Mouse (Mus musculus) forebrain, postnatal 0 days (tissue): ENCODE data around the gene Gm47289. TPM values are rescaled to one million over a fixed set of nuclear protein-coding genes. Genes with fewer than 3 reads are reported as not detected.

Experiments used
- ATAC-seq: fragments of 200-750 bp; cut with Nextera tagmentation; 2 replicates; pipeline ENCODE4 v1.8.0; 2017; ENCODE audit warnings: mild to moderate bottlenecking, moderate library complexity
- DNase-seq: peaks from one replicate; pipeline ENCODE4 v3.0.0-alpha.2; 2015
- H3K27ac ChIP-seq: fragments of 300-500 bp; sonication (generic); 2 replicates; pipeline ENCODE4 v1.5.1; 2014; ENCODE audit warnings: low read depth, mild to moderate bottlenecking, antibody characterized with exemption, low read length, moderate library complexity, mixed read lengths
- H3K27me3 ChIP-seq: fragments of 300-500 bp; sonication (generic); 2 replicates; pipeline ENCODE4 v1.6.1; 2014; ENCODE audit warnings: mild to moderate bottlenecking, low read length, mixed read lengths; ENCODE audit not compliant: insufficient read depth
- H3K36me3 ChIP-seq: fragments of 300-500 bp; sonication (generic); 2 replicates; pipeline ENCODE4 v1.6.1; 2014; ENCODE audit warnings: mild to moderate bottlenecking, moderate library complexity; ENCODE audit not compliant: insufficient read depth
- H3K4me1 ChIP-seq: fragments of 300-500 bp; sonication (generic); 2 replicates; pipeline ENCODE4 v1.6.1; 2014; ENCODE audit warnings: antibody characterized with exemption; ENCODE audit not compliant: insufficient read depth
- H3K4me2 ChIP-seq: fragments of 300-500 bp; sonication (generic); 2 replicates; pipeline ENCODE4 v1.6.1; 2014; ENCODE audit warnings: low read depth, mild to moderate bottlenecking, moderate library complexity
- H3K4me3 ChIP-seq: fragments of 300-500 bp; sonication (generic); 2 replicates; pipeline ENCODE4 v1.5.1; 2014; ENCODE audit warnings: low read depth, low read length, mixed read lengths
- H3K9ac ChIP-seq: fragments of 300-500 bp; sonication (generic); 2 replicates; pipeline ENCODE4 v1.6.1; 2014; ENCODE audit warnings: mild to moderate bottlenecking
- H3K9me3 ChIP-seq: fragments of 300-500 bp; sonication (generic); 2 replicates; pipeline ENCODE4 v1.6.1; 2016; ENCODE audit warnings: low read length
- CTCF ChIP-seq: sonication (generic); IDR thresholded peaks from 2 replicates; pipeline ENCODE4 v1.5.1; 2016; ENCODE audit warnings: antibody characterized with exemption, control low read depth, low read depth
- WGBS: fragments of 180-500 bp; shearing (Covaris S2); extraction: QIAGEN DNeasy Blood & Tissue Kit; methylation state at CpG from one replicate; pipeline ENCODE4 v1.1.7; 2014; 5-methylcytosine and 5-hydroxymethylcytosine counted together
- polyA plus RNA-seq: library from polyadenylated mRNA; unstranded; fragments of >200 nt; fragmentation: Nextera tagmentation; extraction: Ambion mirVana; gene quantifications from 2 replicates; pipeline ENCODE4 v1.2.1, GENCODE M21; 2015
- total RNA-seq: library from RNA; depleted of rRNA; stranded (reverse); fragments of >200 nt; gene quantifications from 2 replicates; pipeline ENCODE4 v1.2.3, GENCODE M21; 2014; rRNA removed

Gene Gm47289
- not detected in 2 replicates for total RNA-seq
- not detected in 2 replicates for polyA plus RNA-seq

- no peak within 1 kb of the TSS for H3K4me3 ChIP-seq
- no peaks in the 10 kb centered on the region for H3K36me3 ChIP-seq
- 60% methylated on average over 4 of the region's 4 CpGs for WGBS
- H3K27me3 ChIP-seq, result peaks cover 8% of the 10 kb centered on the region; the same call in 1 of the 2 replicates
- no peaks in the 10 kb centered on the region for H3K4me1 ChIP-seq
- no peaks in the 10 kb centered on the region for H3K9me3 ChIP-seq
- no peak within 1 kb of the TSS for H3K4me2 ChIP-seq
- no peak for TF ChIP-seq CTCF
- no peak within 1 kb of the TSS for H3K27ac ChIP-seq
- H3K9ac ChIP-seq, result no peak within 1 kb of the TSS
- no peak for DNase-seq
- ATAC-seq, result no peak
Observed at GRCm38 (mm10) chr9:119158861-119159260, at the start of gene Gm47289. Gene Gm47289 (plus strand): TSS chr9:119159161.

DNA sequence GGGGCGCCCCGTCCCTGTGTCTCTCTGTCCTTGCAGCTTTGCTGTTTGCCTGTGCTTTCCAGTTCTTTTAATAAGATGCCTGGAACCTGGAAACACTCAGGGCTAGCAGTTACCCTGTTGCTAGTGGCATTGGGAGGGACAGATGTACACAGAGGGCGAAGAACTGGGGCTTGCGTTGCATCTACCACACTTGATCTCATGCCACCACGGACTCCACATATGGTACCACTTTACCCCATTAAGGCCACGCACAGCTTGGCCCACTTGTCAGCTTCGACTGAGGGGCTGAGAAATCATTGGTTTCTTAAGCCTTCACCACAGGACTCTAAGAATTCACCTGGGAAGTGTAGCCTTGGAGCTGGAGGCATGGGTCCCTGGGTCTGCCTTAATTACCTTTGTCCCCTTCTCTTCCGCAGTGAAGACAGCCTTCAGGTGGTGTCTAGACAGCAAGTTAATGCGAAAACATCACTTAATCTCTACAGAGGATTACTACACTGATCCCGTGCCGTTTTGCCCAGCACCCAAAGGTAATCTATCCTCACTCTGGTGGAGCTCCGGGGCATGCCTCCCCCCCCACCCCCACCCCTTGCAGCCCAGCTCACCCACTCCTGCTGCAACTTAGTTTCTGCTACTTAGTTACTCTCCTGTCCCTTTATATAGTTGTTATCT lies 49.1 kb upstream of the Gm47289 start:
- Histone ChIP-seq H3K4me1 (no peaks in the 10 kb centered on the region), H3K9ac (no peak overlapping the region), H3K27me3 (no peaks in the 10 kb centered on the region), H3K36me3 (no peaks in the 10 kb centered on the region), H3K9me3 (no peaks in the 10 kb centered on the region), H3K4me3 (no peak overlapping the region), H3K4me2 (no peak overlapping the region), H3K27ac (no peak overlapping the region)
- no peak for ATAC-seq
- WGBS, result 51% methylated on average over 12 of the region's 12 CpGs
- no peak for DNase-seq
- TF ChIP-seq CTCF, result no peak

DNA sequence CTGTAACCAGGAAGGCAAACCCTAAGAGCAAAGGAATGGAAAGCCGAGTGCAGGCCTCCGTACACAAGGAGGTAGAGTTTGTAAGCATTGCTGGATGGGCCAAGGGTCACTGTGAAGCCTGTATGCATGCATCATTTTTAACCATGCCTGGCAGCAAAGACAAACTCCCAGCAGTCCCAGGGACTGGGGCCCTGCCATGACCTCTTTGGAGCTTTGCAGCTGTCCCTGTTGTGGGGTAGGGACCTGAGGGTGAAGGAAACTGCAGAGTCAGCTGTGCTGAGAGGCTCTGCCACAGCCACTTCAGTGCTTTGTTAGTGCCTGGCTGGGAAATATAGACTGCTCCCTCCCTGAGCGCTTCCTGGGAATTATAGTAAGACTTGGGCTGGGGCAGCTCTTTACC lies 48.3 kb upstream of the Gm47289 start:
- Histone ChIP-seq H3K4me1 (no peaks in the 10 kb centered on the region), H3K27me3 (no peaks in the 10 kb centered on the region), H3K9me3 (no peaks in the 10 kb centered on the region), H3K36me3 (no peaks in the 10 kb centered on the region), H3K4me2 (no peak overlapping the region), H3K27ac (no peak overlapping the region), H3K4me3 (no peak overlapping the region), H3K9ac (no peak overlapping the region)
- DNase-seq, result no peak
- ATAC-seq, result no peak
- whole genome bisulfite sequencing, result 54% methylated on average over 3 of the region's 3 CpGs
- TF ChIP-seq CTCF, result no peak

GRCm38 (mm10) chr9:119114911-119115310 lies 44.0 kb upstream of the Gm47289 start:
- H3K9ac ChIP-seq, result no peak overlapping the region
- no peak overlapping the region for H3K27ac ChIP-seq
- H3K4me2 ChIP-seq, result no peak overlapping the region
- H3K4me3 ChIP-seq, result no peak overlapping the region
- H3K9me3 ChIP-seq, result no peaks in the 10 kb centered on the region
- H3K36me3 ChIP-seq, result no peaks in the 10 kb centered on the region
- ATAC-seq (no peak), DNase-seq (no peak)
- no peak for TF ChIP-seq CTCF
- no peaks in the 10 kb centered on the region for H3K27me3 ChIP-seq
- H3K4me1 ChIP-seq, result no peaks in the 10 kb centered on the region
- 88% methylated on average over 17 of the region's 17 CpGs for WGBS

GRCm38 (mm10) chr9:119119409-119120167 lies 39.4 kb upstream of the Gm47289 start:
- Histone ChIP-seq H3K9me3 (no peaks in the 10 kb centered on the region), H3K27ac (no peak overlapping the region), H3K4me1 (no peaks in the 10 kb centered on the region), H3K36me3 (no peaks in the 10 kb centered on the region), H3K4me3 (no peak overlapping the region), H3K4me2 (no peak overlapping the region), H3K9ac (no peak overlapping the region), H3K27me3 (no peaks in the 10 kb centered on the region)
- ATAC-seq (no peak), DNase-seq (no peak)
- no peak for TF ChIP-seq CTCF
- WGBS, result 83% methylated on average over 19 of the region's 19 CpGs

- ATAC-seq, result no peak
- Histone ChIP-seq H3K36me3 (no peaks in the 10 kb centered on the region), H3K27me3 (no peaks in the 10 kb centered on the region), H3K4me2 (no peak overlapping the region), H3K27ac (no peak overlapping the region), H3K9me3 (no peaks in the 10 kb centered on the region), H3K4me1 (no peaks in the 10 kb centered on the region), H3K4me3 (no peak overlapping the region), H3K9ac (no peak overlapping the region)
- no peak for DNase-seq
- 70% methylated on average over 3 of the region's 3 CpGs for WGBS
- no peak for TF ChIP-seq CTCF
Observed at GRCm38 (mm10) chr9:119120168-119120560, 38.8 kb upstream of the Gm47289 start.

DNA sequence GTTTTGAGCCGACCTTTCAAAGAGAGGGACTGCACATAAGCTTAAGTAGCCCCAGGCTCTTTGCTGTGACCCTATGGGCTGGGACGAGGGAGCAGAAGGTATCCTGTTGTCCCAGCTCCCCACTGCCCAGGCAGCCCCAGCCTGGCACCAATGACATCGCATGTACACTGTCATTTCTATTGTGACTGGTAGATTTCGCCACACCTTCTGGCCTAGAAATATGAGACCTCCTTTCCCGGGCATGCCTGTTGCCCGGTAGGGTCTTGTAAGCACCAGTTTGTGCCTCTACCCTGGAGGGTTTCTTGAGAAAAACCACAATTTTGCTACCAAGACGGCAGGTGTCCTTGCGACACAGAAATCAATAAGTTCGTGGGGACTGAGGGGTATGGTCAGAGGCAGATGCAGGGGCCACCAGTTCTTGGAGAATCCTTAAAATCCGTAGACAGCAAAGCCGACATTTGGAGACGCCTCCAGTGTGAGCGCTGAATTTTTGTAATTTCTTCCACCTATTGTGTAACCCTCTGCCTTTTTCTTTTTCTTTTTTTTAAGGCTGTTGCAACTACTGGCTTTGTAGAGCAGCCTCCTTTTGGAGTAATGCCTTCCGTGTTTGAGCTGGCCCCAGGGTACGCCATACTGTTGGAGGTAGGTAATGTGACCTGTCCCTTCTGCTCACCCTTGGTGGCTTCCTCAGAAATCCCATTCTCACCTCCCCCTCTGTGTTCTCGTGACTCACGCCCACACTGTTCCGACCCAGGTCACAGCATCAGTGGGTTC lies 36.2 kb upstream of the Gm47289 start:
- H3K4me2 ChIP-seq, result no peak overlapping the region
- no peak overlapping the region for H3K4me3 ChIP-seq
- H3K4me1 ChIP-seq, result no peaks in the 10 kb centered on the region
- DNase-seq, result no peak
- no peaks in the 10 kb centered on the region for H3K9me3 ChIP-seq
- H3K27me3 ChIP-seq, result no peaks in the 10 kb centered on the region
- TF ChIP-seq CTCF, result no peak
- no peak overlapping the region for H3K9ac ChIP-seq
- no peaks in the 10 kb centered on the region for H3K36me3 ChIP-seq
- WGBS, result 87% methylated on average over 18 of the region's 18 CpGs
- H3K27ac ChIP-seq, result no peak overlapping the region
- no peak for ATAC-seq
